Mouse (Mus musculus) kidney, postnatal 0 days (tissue): ENCODE results near the gene Wfdc10. TPM values are rescaled to one million over a fixed set of nuclear protein-coding genes. Genes with fewer than 3 reads are reported as not detected.

Experiments used
- ATAC-seq: fragments of 200-750 bp; cut with Nextera tagmentation; replicated peaks from 2 replicates; pipeline ENCODE4 v1.8.0; 2017; ENCODE audit warnings: low read depth, moderate number of reproducible peaks, moderate TSS enrichment, moderate library complexity; ENCODE audit not compliant: low FRiP score
- DNase-seq: peaks from one replicate; pipeline ENCODE4 v3.0.0-alpha.2; 2016; ENCODE audit warnings: low spot score
- H3K27ac ChIP-seq: fragments of 300-500 bp; sonication (generic); 2 replicates; pipeline ENCODE4 v1.5.1; 2014; ENCODE audit warnings: mild to moderate bottlenecking
- H3K27me3 ChIP-seq: fragments of 300-500 bp; sonication (generic); 2 replicates; pipeline ENCODE4 v1.6.1; 2014; ENCODE audit warnings: low read length, mixed read lengths; ENCODE audit not compliant: insufficient read depth
- H3K36me3 ChIP-seq: fragments of 300-500 bp; sonication (generic); 2 replicates; pipeline ENCODE4 v1.6.1; 2014; ENCODE audit warnings: low read length, mixed read lengths; ENCODE audit not compliant: insufficient read depth
- H3K4me1 ChIP-seq: fragments of 300-500 bp; sonication (generic); replicated peaks from 2 replicates; pipeline ENCODE4 v1.6.1; 2014; ENCODE audit warnings: antibody characterized with exemption, low read length, mixed read lengths; ENCODE audit not compliant: insufficient read depth
- H3K4me2 ChIP-seq: fragments of 300-500 bp; sonication (generic); 2 replicates; pipeline ENCODE4 v1.6.1; 2014; ENCODE audit warnings: mild to moderate bottlenecking, low read length, moderate library complexity, mixed read lengths
- H3K4me3 ChIP-seq: fragments of 300-500 bp; sonication (generic); replicated peaks from 2 replicates; pipeline ENCODE4 v1.5.1; 2014; ENCODE audit warnings: low read depth, low read length
- H3K9ac ChIP-seq: fragments of 300-500 bp; sonication (generic); 2 replicates; pipeline ENCODE4 v1.6.1; 2014; ENCODE audit warnings: low read depth, low read length
- H3K9me3 ChIP-seq: fragments of 300-500 bp; sonication (generic); replicated peaks from 2 replicates; pipeline ENCODE4 v1.6.1; 2016; ENCODE audit warnings: low read length, inconsistent platforms, mixed read lengths
- CTCF ChIP-seq: IDR thresholded peaks from 2 replicates; pipeline ENCODE4 v1.5.1; 2016; ENCODE audit warnings: antibody characterized with exemption, low read depth, mild to moderate bottlenecking, moderate library complexity
- WGBS: fragments of 180-500 bp; shearing (Covaris S2); extraction: QIAGEN DNeasy Blood & Tissue Kit; methylation state at CpG from one replicate; pipeline ENCODE4 v1.1.7; 2014; 5-methylcytosine and 5-hydroxymethylcytosine counted together
- polyA plus RNA-seq: library from polyadenylated mRNA; unstranded; fragments of >200 nt; fragmentation: Nextera tagmentation; extraction: Ambion mirVana; gene quantifications from 2 replicates; pipeline ENCODE4 v1.2.1, GENCODE M21; 2015

The Wfdc10 gene
- polyA plus RNA-seq, 1 experiment from 2014 or later = 0.38 TPM

GRCm38 (mm10) chr2:164638696-164639095 lies 17.1 kb upstream of the Wfdc10 start, which contains the start of gene Wfdc16:
TSS of gene Wfdc16 (minus strand) at chr2:164638796.
- WGBS = 69% methylated on average over 3 of the region's 3 CpGs

GRCm38 (mm10) chr2:164641129-164641528 lies 14.7 kb upstream of the Wfdc10 start:
- Histone ChIP-seq H3K36me3 (no peaks in the 10 kb centered on the region), H3K4me3 (no peak overlapping the region), H3K27me3 (no peaks in the 10 kb centered on the region), H3K27ac (no peak overlapping the region), H3K9me3 (no peaks in the 10 kb centered on the region), H3K9ac (no peak overlapping the region), H3K4me2 (no peak overlapping the region), H3K4me1 (no peaks in the 10 kb centered on the region)
- TF ChIP-seq CTCF = no peak
- WGBS = 55% methylated on average over 7 of the region's 7 CpGs
- no peak for DNase-seq
- no peak for ATAC-seq

More at GRCm38 (mm10) chr2:164638696-164639095, 17.1 kb upstream of the Wfdc10 start, which contains the start of gene Wfdc16:
- Histone ChIP-seq H3K27ac (no peak within 1 kb of the TSS), H3K36me3 (no peaks in the 10 kb centered on the region), H3K4me1 (no peaks in the 10 kb centered on the region), H3K4me2 (no peak within 1 kb of the TSS), H3K9me3 (no peaks in the 10 kb centered on the region), H3K27me3 (no peaks in the 10 kb centered on the region), H3K4me3 (no peak within 1 kb of the TSS), H3K9ac (no peak within 1 kb of the TSS)
- TF ChIP-seq CTCF = no peak
- ATAC-seq (no peak), DNase-seq (no peak)

- no peak overlapping the region for H3K4me3 ChIP-seq
- no peaks in the 10 kb centered on the region for H3K36me3 ChIP-seq
- no peak for TF ChIP-seq CTCF
- no peak overlapping the region for H3K27ac ChIP-seq
- no peak overlapping the region for H3K4me2 ChIP-seq
- no peaks in the 10 kb centered on the region for H3K9me3 ChIP-seq
- H3K9ac ChIP-seq = no peak overlapping the region
- ATAC-seq (no peak), DNase-seq (no peak)
- H3K4me1 ChIP-seq = no peaks in the 10 kb centered on the region
- no peaks in the 10 kb centered on the region for H3K27me3 ChIP-seq
- 75% methylated on average over 13 of the region's 13 CpGs for WGBS
Measured at GRCm38 (mm10) chr2:164641881-164642673, 13.8 kb upstream of the Wfdc10 start.

- WGBS = 85% methylated on average over 9 of the region's 9 CpGs
- Histone ChIP-seq H3K27ac (no peak within 1 kb of the TSS), H3K4me1 (no peaks in the 10 kb centered on the region), H3K4me2 (no peak within 1 kb of the TSS), H3K9me3 (no peaks in the 10 kb centered on the region), H3K4me3 (no peak within 1 kb of the TSS), H3K36me3 (no peaks in the 10 kb centered on the region), H3K27me3 (no peaks in the 10 kb centered on the region), H3K9ac (no peak within 1 kb of the TSS)
- ATAC-seq = no peak
- no peak for TF ChIP-seq CTCF
- DNase-seq = no peak
Measured at GRCm38 (mm10) chr2:164656483-164656882, 637 bp downstream of the Wfdc10 start, which contains the start of gene Wfdc9. TSS of gene Wfdc9 (minus strand) at chr2:164656583.

GRCm38 (mm10) chr2:164664851-164665250 lies 9.0 kb downstream of the Wfdc10 start:
- H3K4me2 ChIP-seq = no peak overlapping the region
- no peaks in the 10 kb centered on the region for H3K9me3 ChIP-seq
- no peaks in the 10 kb centered on the region for H3K27me3 ChIP-seq
- H3K4me3 ChIP-seq = no peak overlapping the region
- H3K9ac ChIP-seq = no peak overlapping the region
- ATAC-seq (no peak), DNase-seq (no peak)
- no peaks in the 10 kb centered on the region for H3K4me1 ChIP-seq
- H3K36me3 ChIP-seq = no peaks in the 10 kb centered on the region
- TF ChIP-seq CTCF = no peak
- 85% methylated on average over 7 of the region's 7 CpGs for WGBS
- H3K27ac ChIP-seq = no peak overlapping the region

GRCm38 (mm10) chr2:164670261-164670660 lies 14.4 kb downstream of the Wfdc10 start:
- Histone ChIP-seq H3K4me1 (no peaks in the 10 kb centered on the region), H3K9ac (no peak overlapping the region), H3K4me2 (no peak overlapping the region), H3K27ac (no peak overlapping the region), H3K36me3 (no peaks in the 10 kb centered on the region), H3K27me3 (no peaks in the 10 kb centered on the region), H3K9me3 (no peaks in the 10 kb centered on the region), H3K4me3 (no peak overlapping the region)
- DNase-seq (no peak), ATAC-seq (no peak)
- TF ChIP-seq CTCF = no peak
- 73% methylated on average over 5 of the region's 5 CpGs for WGBS
